Mouse (Mus musculus) forebrain, embryonic 10.5 days (tissue): ENCODE results near the gene St7. TPM values are rescaled to one million over a fixed set of nuclear protein-coding genes. Genes with fewer than 3 reads are reported as not detected.

ENCODE experiments used
- DNase-seq: peaks from one replicate; pipeline ENCODE4 v3.0.0-alpha.2; 2017; ENCODE audit warnings: low spot score; ENCODE audit errors: extremely low spot score
- H3K27ac ChIP-seq: fragments of 300-500 bp; sonication (generic); 2 replicates; pipeline ENCODE4 v1.5.1; 2016; ENCODE audit warnings: mild to moderate bottlenecking
- H3K27me3 ChIP-seq: fragments of 300-500 bp; sonication (generic); 2 replicates; pipeline ENCODE4 v1.6.1; 2016; ENCODE audit warnings: mild to moderate bottlenecking; ENCODE audit not compliant: poor library complexity, severe bottlenecking
- H3K36me3 ChIP-seq: fragments of 300-500 bp; sonication (generic); replicated peaks from 2 replicates; pipeline ENCODE4 v1.6.1; 2016; ENCODE audit warnings: mild to moderate bottlenecking, moderate library complexity
- H3K4me1 ChIP-seq: fragments of 300-500 bp; sonication (generic); 2 replicates; pipeline ENCODE4 v1.6.1; 2016
- H3K4me3 ChIP-seq: fragments of 300-500 bp; sonication (generic); 2 replicates; pipeline ENCODE4 v1.5.1; 2016; ENCODE audit warnings: mild to moderate bottlenecking, moderate library complexity
- H3K9me3 ChIP-seq: fragments of 300-500 bp; sonication (generic); 2 replicates; pipeline ENCODE4 v1.6.1; 2016; ENCODE audit warnings: mild to moderate bottlenecking, moderate library complexity
- WGBS: fragments of 180-500 bp; shearing (Covaris S2); methylation state at CpG from one replicate; pipeline ENCODE4 v1.1.7; 2016; 5-methylcytosine and 5-hydroxymethylcytosine counted together
- polyA plus RNA-seq: library from polyadenylated mRNA; unstranded; fragments of >200 nt; fragmentation: Nextera tagmentation; extraction: Ambion mirVana; gene quantifications from 2 replicates; pipeline ENCODE4 v1.2.1, GENCODE M21; 2016

Gene St7
- polyA plus RNA-seq, 1 experiment from 2014 or later: 22.9 TPM

DNA sequence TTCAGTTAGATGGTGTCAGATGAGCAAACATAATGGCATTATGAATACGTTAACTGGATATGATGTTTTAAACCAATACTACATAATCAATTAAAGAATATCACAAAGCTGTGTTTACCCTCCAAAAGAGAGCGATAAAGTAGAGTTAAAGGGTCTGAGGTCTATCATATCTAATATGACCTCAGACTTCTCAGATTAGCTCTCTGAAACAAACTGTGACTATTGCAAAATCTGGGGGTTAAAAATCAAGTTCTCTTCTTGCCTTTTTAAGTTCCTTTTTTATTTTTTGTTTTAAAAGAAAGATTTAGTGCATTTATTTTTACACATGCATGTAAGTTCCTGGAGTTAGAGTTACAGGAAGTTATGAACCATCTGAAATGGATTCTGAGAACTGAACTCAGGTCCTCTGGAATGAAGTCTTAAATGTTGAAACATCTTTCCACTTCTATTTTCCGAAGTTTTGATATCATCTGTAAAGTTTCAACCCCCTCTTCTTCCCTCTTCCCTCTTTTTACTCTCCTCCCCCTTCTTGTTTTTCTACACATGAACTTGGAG is 86.0 kb downstream of the St7 start:
- peaks cover 8% of the 10 kb centered on the region; the same call in 1 of the 2 replicates for H3K4me1 ChIP-seq
- DNase-seq: no peak
- no peak overlapping the region for H3K27ac ChIP-seq
- no peaks in the 10 kb centered on the region for H3K27me3 ChIP-seq
- no peaks in the 10 kb centered on the region for H3K9me3 ChIP-seq
- no peak overlapping the region for H3K4me3 ChIP-seq
- H3K36me3 ChIP-seq: no peaks in the 10 kb centered on the region; the same call in 1 of the 2 replicates
- WGBS: 88% methylated on average over 3 of the region's 3 CpGs

GRCm38 (mm10) chr6:17783511-17783910 is 90.8 kb downstream of the St7 start:
- no peak overlapping the region for H3K4me3 ChIP-seq
- no peak for DNase-seq
- no peaks in the 10 kb centered on the region for H3K27me3 ChIP-seq
- peaks cover 3% of the 10 kb centered on the region; the same call in 1 of the 2 replicates for H3K36me3 ChIP-seq
- H3K27ac ChIP-seq: no peak overlapping the region
- WGBS: 95% methylated on average over 1 of the region's 1 CpGs
- peaks cover 2% of the 10 kb centered on the region; the same call in 1 of the 2 replicates for H3K4me1 ChIP-seq
- peaks cover 6% of the 10 kb centered on the region; the same call in 1 of the 2 replicates for H3K9me3 ChIP-seq

DNA sequence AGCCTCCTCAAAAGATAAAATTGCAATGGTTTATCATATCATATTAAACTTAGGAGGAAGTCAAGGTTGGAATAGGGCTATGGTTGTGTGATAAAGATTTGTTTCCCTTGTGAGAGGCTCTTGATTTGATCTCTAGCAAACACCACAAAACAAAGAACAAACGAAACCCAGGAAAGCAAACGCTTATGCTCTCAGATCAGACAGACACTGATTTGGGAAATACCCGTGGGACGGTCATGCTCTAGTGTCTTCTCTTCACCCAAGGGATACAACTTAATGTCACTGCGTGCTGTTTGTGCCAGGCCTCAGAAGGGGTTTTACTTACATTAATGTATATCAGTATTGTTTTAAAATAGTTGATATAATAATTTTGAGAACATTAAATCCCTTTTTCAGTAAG is 91.8 kb downstream of the St7 start:
- WGBS: 94% methylated on average over 5 of the region's 5 CpGs
- DNase-seq: no peak
- Histone ChIP-seq H3K9me3 (peaks cover 6% of the 10 kb centered on the region; the same call in 1 of the 2 replicates), H3K27me3 (no peaks in the 10 kb centered on the region), H3K4me1 (peaks cover 2% of the 10 kb centered on the region; the same call in 1 of the 2 replicates), H3K36me3 (peaks cover 3% of the 10 kb centered on the region; the same call in 1 of the 2 replicates), H3K4me3 (no peak overlapping the region), H3K27ac (no peak overlapping the region)

- DNase-seq: no peak
- WGBS: 70% methylated on average over 2 of the region's 2 CpGs
- Histone ChIP-seq H3K4me3 (no peak overlapping the region), H3K27me3 (no peaks in the 10 kb centered on the region), H3K27ac (no peak overlapping the region), H3K9me3 (peaks cover 6% of the 10 kb centered on the region; the same call in 1 of the 2 replicates), H3K4me1 (peaks cover 2% of the 10 kb centered on the region; the same call in 1 of the 2 replicates), H3K36me3 (peaks cover 3% of the 10 kb centered on the region; the same call in 1 of the 2 replicates)
These were observed 92.5 kb downstream of the St7 start for GRCm38 (mm10) chr6:17785248-17785647.

DNA sequence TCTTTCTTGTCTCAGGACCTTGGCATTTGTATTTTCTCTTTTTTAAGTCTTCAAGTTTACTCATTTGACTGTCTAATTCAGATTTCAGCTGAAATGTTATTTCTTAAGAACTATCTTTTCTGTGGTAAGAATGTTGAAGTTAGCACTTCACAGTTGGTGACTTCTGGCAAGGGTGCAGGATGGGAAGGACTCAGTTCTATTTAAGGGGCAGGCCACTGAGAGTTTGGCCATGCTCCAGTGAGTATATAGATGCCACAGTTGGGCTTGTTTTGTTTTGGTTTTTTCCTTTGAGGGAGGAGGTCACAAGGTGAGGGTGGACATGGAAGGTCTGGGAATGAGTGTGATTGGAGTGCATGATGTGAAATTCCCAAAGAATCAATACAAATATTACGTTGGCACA is 95.1 kb downstream of the St7 start:
- Histone ChIP-seq H3K4me3 (no peak overlapping the region), H3K27ac (no peak overlapping the region), H3K4me1 (peaks cover 2% of the 10 kb centered on the region; the same call in 1 of the 2 replicates), H3K36me3 (peaks cover 3% of the 10 kb centered on the region; the same call in 1 of the 2 replicates), H3K9me3 (peaks cover 6% of the 10 kb centered on the region; the same call in 1 of the 2 replicates), H3K27me3 (no peaks in the 10 kb centered on the region)
- DNase-seq: no peak
- WGBS: 89% methylated on average over 1 of the region's 1 CpGs

DNA sequence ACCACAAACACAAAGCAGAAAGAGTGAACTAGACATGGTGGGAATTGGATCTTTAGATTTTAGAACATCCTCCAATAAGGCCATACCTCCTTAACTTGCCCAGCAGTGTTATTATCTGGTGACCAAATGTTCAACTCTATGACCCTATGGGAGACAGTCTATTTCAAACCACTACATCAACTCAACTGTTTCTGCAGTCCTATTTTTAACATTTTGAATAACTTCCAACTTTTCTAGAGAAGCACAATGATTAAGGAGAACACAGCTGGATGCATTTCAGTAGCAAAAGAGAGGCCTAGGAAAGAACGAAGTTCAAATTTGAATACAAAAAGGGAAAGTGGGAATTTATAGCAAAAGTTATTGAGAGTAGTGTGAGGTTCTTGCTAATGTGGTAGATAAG is 97.5 kb downstream of the St7 start:
- peaks cover 3% of the 10 kb centered on the region; the same call in 1 of the 2 replicates for H3K36me3 ChIP-seq
- no peak overlapping the region for H3K4me3 ChIP-seq
- peaks cover 6% of the 10 kb centered on the region; the same call in 1 of the 2 replicates for H3K9me3 ChIP-seq
- H3K27me3 ChIP-seq: no peaks in the 10 kb centered on the region
- no peaks in the 10 kb centered on the region for H3K4me1 ChIP-seq
- no peak overlapping the region for H3K27ac ChIP-seq
- 83% methylated on average over 1 of the region's 1 CpGs for WGBS
- DNase-seq: no peak

- DNase-seq: no peak
- WGBS: 92% methylated on average over 3 of the region's 3 CpGs
- Histone ChIP-seq H3K27ac (no peak overlapping the region), H3K4me3 (no peak overlapping the region), H3K27me3 (no peaks in the 10 kb centered on the region), H3K36me3 (no peaks in the 10 kb centered on the region), H3K4me1 (peaks cover 18% of the 10 kb centered on the region), H3K9me3 (no peaks in the 10 kb centered on the region)
These were observed 100.7 kb downstream of the St7 start for GRCm38 (mm10) chr6:17793471-17793870.

- DNase-seq: peak; percentile 21
- WGBS: 52% methylated on average over 5 of the region's 5 CpGs
- Histone ChIP-seq H3K36me3 (no peaks in the 10 kb centered on the region), H3K4me3 (no peak overlapping the region), H3K4me1 (peaks cover 18% of the 10 kb centered on the region), H3K27ac (peak overlapping the region; percentile 78), H3K27me3 (no peaks in the 10 kb centered on the region), H3K9me3 (no peaks in the 10 kb centered on the region; the same call in 1 of the 2 replicates)
These were observed 104.6 kb downstream of the St7 start for GRCm38 (mm10) chr6:17797271-17797713.

GRCm38 (mm10) chr6:17800694-17801093 is 108.0 kb downstream of the St7 start:
- no peaks in the 10 kb centered on the region for H3K36me3 ChIP-seq
- H3K27me3 ChIP-seq: no peaks in the 10 kb centered on the region
- peaks cover 26% of the 10 kb centered on the region for H3K4me1 ChIP-seq
- DNase-seq: no peak
- no peak overlapping the region for H3K27ac ChIP-seq
- H3K9me3 ChIP-seq: no peaks in the 10 kb centered on the region; the same call in 1 of the 2 replicates
- 90% methylated on average over 5 of the region's 5 CpGs for WGBS
- H3K4me3 ChIP-seq: no peak overlapping the region

DNA sequence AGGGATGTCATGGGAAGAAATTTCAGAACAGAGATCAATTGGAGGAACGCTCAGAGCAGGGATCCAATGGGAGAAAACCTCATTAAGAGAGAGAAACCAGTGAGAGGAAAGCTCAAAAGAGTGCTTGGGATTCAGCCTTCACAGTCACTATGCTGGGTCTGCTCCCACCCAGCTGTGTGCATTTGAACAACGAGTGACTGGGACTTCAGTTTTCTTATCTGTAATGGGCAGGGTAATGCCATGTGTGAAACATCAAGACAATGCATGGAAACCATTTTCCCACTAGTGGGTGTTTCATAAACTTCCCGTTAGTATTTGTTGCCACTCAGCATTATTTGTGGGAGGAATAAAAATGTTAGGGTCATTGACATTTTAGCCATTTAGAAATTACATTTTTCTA is 111.7 kb downstream of the St7 start:
- Histone ChIP-seq H3K9me3 (no peaks in the 10 kb centered on the region; the same call in 1 of the 2 replicates), H3K27me3 (no peaks in the 10 kb centered on the region), H3K4me3 (no peak overlapping the region), H3K36me3 (no peaks in the 10 kb centered on the region), H3K27ac (no peak overlapping the region), H3K4me1 (peaks cover 23% of the 10 kb centered on the region)
- no peak for DNase-seq
- 84% methylated on average over 3 of the region's 3 CpGs for WGBS

- H3K36me3 ChIP-seq: no peaks in the 10 kb centered on the region
- peak overlapping the region; percentile 56 for H3K27ac ChIP-seq
- H3K4me3 ChIP-seq: no peak overlapping the region
- H3K4me1 ChIP-seq: peaks cover 23% of the 10 kb centered on the region
- no peaks in the 10 kb centered on the region for H3K27me3 ChIP-seq
- DNase-seq: peak; percentile 32
- 13% methylated on average over 4 of the region's 4 CpGs for WGBS
- no peaks in the 10 kb centered on the region; the same call in 1 of the 2 replicates for H3K9me3 ChIP-seq
These were observed 113.8 kb downstream of the St7 start for GRCm38 (mm10) chr6:17806569-17806968.

DNA sequence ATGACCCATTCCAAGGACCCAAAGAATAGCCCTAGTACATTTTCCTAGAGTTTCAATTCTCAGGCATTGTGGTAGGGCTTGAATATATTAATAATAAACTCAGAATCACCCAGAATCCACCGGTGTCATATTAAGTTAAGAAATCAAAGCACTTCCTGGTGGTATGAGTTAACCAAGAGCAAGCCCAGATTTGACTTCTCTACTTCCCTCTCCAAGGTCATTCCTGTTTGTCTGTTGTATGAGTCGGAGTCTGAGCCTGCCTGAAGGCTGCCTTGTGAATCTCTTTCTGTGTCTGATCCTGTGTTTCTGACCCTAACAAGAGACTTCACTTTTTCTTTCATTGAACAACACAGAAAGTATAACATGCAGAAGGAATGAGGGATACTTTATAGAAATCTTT is 118.3 kb downstream of the St7 start:
- Histone ChIP-seq H3K4me3 (no peak overlapping the region), H3K9me3 (no peaks in the 10 kb centered on the region), H3K36me3 (no peaks in the 10 kb centered on the region), H3K4me1 (peaks cover 31% of the 10 kb centered on the region), H3K27ac (no peak overlapping the region), H3K27me3 (no peaks in the 10 kb centered on the region)
- DNase-seq: no peak
- 85% methylated on average over 2 of the region's 2 CpGs for WGBS

DNA sequence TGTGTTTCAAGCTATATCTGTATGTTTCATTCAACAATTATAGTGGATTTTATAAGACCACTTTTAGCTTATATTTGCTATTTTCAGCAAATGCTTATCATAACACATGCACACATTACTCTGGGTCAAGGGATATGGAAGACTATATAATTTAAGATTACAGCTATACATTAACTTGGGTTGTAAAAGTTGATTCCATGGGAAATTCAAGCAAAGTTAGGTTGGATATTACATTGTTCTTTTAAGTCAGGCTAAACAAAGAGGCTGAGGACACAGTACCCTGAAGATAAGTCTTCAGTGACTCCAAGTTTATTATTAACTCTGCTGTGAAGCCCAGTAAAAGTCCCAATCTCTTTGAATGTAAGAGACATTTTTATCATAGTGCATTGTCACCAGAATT is 118.8 kb downstream of the St7 start:
- peaks cover 28% of the 10 kb centered on the region for H3K4me1 ChIP-seq
- no peak overlapping the region for H3K27ac ChIP-seq
- no peak for DNase-seq
- H3K9me3 ChIP-seq: no peaks in the 10 kb centered on the region
- no peaks in the 10 kb centered on the region for H3K27me3 ChIP-seq
- H3K36me3 ChIP-seq: no peaks in the 10 kb centered on the region
- H3K4me3 ChIP-seq: no peak overlapping the region
